ENCODE assay signal across 7 mouse cellular contexts in genomic region chr6:50890370-50891204, GRCm38 (mm10).
DNase-seq lines count a peak whose midpoint lies in the region; ATAC-seq lines count a peak whose summit lies in the region.

No protein-coding gene starts in this region.

- H3K4me2 ChIP-seq in forebrain, embryonic 14.5 days (ENCODE audit: low read length), result peak overlapping the region; percentile 40
- H3K4me2 ChIP-seq in stomach, embryonic 14.5 days (replicated peaks; ENCODE audit: low read depth, low read length), result no peak overlapping the region

- H3K9me3 ChIP-seq in forebrain, embryonic 14.5 days (replicated peaks; ENCODE audit: control insufficient read depth, low read length), result no peaks in the 10 kb centered on the region
- H3K9me3 ChIP-seq in hindbrain, embryonic 10.5 days, result no peaks in the 10 kb centered on the region
- no peaks in the 10 kb centered on the region for H3K9me3 ChIP-seq in stomach, embryonic 14.5 days (ENCODE audit: control insufficient read depth, low read depth, low read length)

- WGBS in forebrain, embryonic 14.5 days, result 9% methylated on average over 25 of the region's 25 CpGs
- 22% methylated on average over 25 of the region's 25 CpGs for WGBS in hindbrain, embryonic 10.5 days
- WGBS in stomach, embryonic 14.5 days, result 12% methylated on average over 25 of the region's 25 CpGs

- H3K36me3 ChIP-seq in forebrain, embryonic 14.5 days (ENCODE audit: control insufficient read depth, insufficient read depth, low read length), result no peaks in the 10 kb centered on the region
- no peaks in the 10 kb centered on the region for H3K36me3 ChIP-seq in hindbrain, embryonic 10.5 days
- H3K36me3 ChIP-seq in stomach, embryonic 14.5 days (ENCODE audit: control insufficient read depth, insufficient read depth, low read length), result no peaks in the 10 kb centered on the region

- peak overlapping the region; percentile 96 for H3K27ac ChIP-seq in forebrain, embryonic 14.5 days (ENCODE audit: low read depth, low read length)
- H3K27ac ChIP-seq in hindbrain, embryonic 10.5 days, result peak overlapping the region; percentile 85
- H3K27ac ChIP-seq in stomach, embryonic 14.5 days (ENCODE audit: low read length), result no peak overlapping the region

- peak; percentile 93 for ATAC-seq in forebrain, embryonic 14.5 days
- ATAC-seq in stomach, embryonic 14.5 days (ENCODE audit: insufficient number of reproducible peaks, insufficient read depth, low FRiP score, low read depth), result peak; percentile 80; the same call in 1 of the 2 replicates

- intact Hi-C loops in left cerebral cortex, postnatal 36 days (cut with DNase I), result no loop called here

- H3K4me1 ChIP-seq in forebrain, embryonic 14.5 days (ENCODE audit: control insufficient read depth, insufficient read depth, low read length), result peaks cover 22% of the 10 kb centered on the region
- peaks cover 45% of the 10 kb centered on the region for H3K4me1 ChIP-seq in hindbrain, embryonic 10.5 days (replicated peaks)
- H3K4me1 ChIP-seq in stomach, embryonic 14.5 days (ENCODE audit: control insufficient read depth, insufficient read depth, low read length), result peaks cover 4% of the 10 kb centered on the region; the same call in 1 of the 2 replicates

- peak overlapping the region; percentile 3; the same call in 1 of the 2 replicates for H3K4me3 ChIP-seq in forebrain, embryonic 14.5 days (ENCODE audit: low read depth, low read length)
- peak overlapping the region; percentile 31 for H3K4me3 ChIP-seq in hindbrain, embryonic 10.5 days
- H3K4me3 ChIP-seq in stomach, embryonic 14.5 days (ENCODE audit: low read depth, low read length), result no peak overlapping the region

- peak overlapping the region; percentile 55 for H3K9ac ChIP-seq in forebrain, embryonic 14.5 days (ENCODE audit: low read length)
- no peak overlapping the region for H3K9ac ChIP-seq in stomach, embryonic 14.5 days (replicated peaks; ENCODE audit: low read depth, low read length)

- no peaks in the 10 kb centered on the region for H3K27me3 ChIP-seq in forebrain, embryonic 14.5 days (replicated peaks; ENCODE audit: control insufficient read depth, insufficient read depth, low read length)
- no peaks in the 10 kb centered on the region for H3K27me3 ChIP-seq in hindbrain, embryonic 10.5 days (ENCODE audit: insufficient read depth, poor library complexity, severe bottlenecking)
- H3K27me3 ChIP-seq in stomach, embryonic 14.5 days (ENCODE audit: control insufficient read depth, insufficient read depth, low read length), result no peaks in the 10 kb centered on the region

- peak; percentile 30 for DNase-seq in ZHBTc4 (ENCODE audit: low read depth, low spot score)
- DNase-seq in cerebellum, adult 11-12 months, result peak; percentile 60
- DNase-seq in forebrain, embryonic 14.5 days (ENCODE audit: low spot score), result peak; percentile 93
- peak; percentile 75 for DNase-seq in hindbrain, embryonic 10.5 days (ENCODE audit: low spot score)
- peak; percentile 16 to 32 for DNase-seq in left cerebral cortex, postnatal 36 days (ENCODE audit: low spot score in 2 of 2)
- peak; percentile 71 for DNase-seq in mesoderm, embryonic 11.5 days (ENCODE audit: low read depth, low spot score)

Comparison
In these comparisons a context has a peak if more than half of its experiments do, and no peak if none do; other contexts are left out.
1. DNase-seq: peak in every context shown above with its lines; median percentile 93 in forebrain, embryonic 14.5 days; 75 in hindbrain, embryonic 10.5 days; 71 in mesoderm, embryonic 11.5 days; 60 in cerebellum, adult 11-12 months; 30 in ZHBTc4; 24 in left cerebral cortex, postnatal 36 days.